Mouse (Mus musculus) brain, embryonic 14.5 days (tissue): ENCODE measurements around the gene Mpnd.

Source experiments
- CTCF ChIP-seq: fragments of 200-500 bp; IDR thresholded peaks from 2 replicates; pipeline ENCODE4 v1.5.1; 2012; ENCODE audit warnings: inconsistent platforms, mild to moderate bottlenecking, moderate library complexity, borderline replicate concordance; ENCODE audit not compliant: insufficient read depth, insufficient read length; ENCODE audit errors: extremely low read depth
- POLR2A ChIP-seq: fragments of 200-500 bp; IDR thresholded peaks from 2 replicates; pipeline ENCODE4 v1.6.1; 2012; ENCODE audit warnings: mild to moderate bottlenecking, inconsistent platforms, borderline replicate concordance; ENCODE audit not compliant: poor library complexity, insufficient read depth, insufficient read length, severe bottlenecking; ENCODE audit errors: extremely low read depth

GRCm38 (mm10) chr17:56007444-56008355, 2.2 kb downstream of the Mpnd start:
- no peak for TF ChIP-seq CTCF
- no peak for TF ChIP-seq POLR2A
